Mouse (Mus musculus) ES-Bruce4 (cell line): ENCODE measurements around the gene Slc10a6.

Source experiments
- CTCF ChIP-seq: IDR thresholded peaks from one replicate; pipeline ENCODE4 v1.8.1; 2011; ENCODE audit warnings: low read depth, low read length
- EP300 ChIP-seq: IDR thresholded peaks from 2 replicates; pipeline ENCODE4 v1.6.1; 2011; ENCODE audit warnings: low read depth, low read length; ENCODE audit not compliant: insufficient read depth
- POLR2A ChIP-seq: IDR thresholded peaks from one replicate; pipeline ENCODE4 v1.8.1; 2011; ENCODE audit warnings: low read length; ENCODE audit not compliant: insufficient read depth

DNA sequence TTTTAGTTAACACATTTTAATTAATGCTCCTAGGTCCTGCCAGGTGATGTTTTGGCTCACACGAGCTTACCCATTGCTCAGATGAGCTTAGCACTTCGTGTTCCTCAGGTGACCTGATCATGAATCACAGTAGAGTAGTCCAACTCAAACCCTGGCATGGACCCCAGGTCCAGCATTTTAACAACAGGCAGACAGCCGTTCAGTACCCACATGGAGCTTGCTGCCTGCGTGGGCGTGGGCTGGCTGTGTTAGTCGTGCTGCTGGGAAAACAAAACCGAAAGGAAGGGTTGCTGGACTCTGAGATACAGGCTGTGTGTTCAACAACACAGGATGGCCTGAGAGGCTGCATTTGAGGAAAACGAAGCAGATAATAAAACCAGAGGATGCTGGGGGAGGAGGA is 36.5 kb downstream of the Slc10a6 start:
- TF ChIP-seq CTCF (no peak), POLR2A (no peak), EP300 (no peak)
